Mouse (Mus musculus) cerebellum, postnatal 4 days (tissue): ENCODE measurements around the gene Col26a1.
A peak's percentile ranks its signal among the peaks of the same experiment; 100 is the strongest.

Source experiments
- DNase-seq, 2 experiments: peaks; one replicate each; pipeline ENCODE4 v3.0.0; 2022; ENCODE audit warnings: low spot score in 2 of 2, mixed read lengths in 1 of 2

The Col26a1 gene

GRCm38 (mm10) chr5:136881380-136882009 lies 1.5 kb downstream of the Col26a1 start:
- DNase-seq, result peak; percentile 77 to 88

GRCm38 (mm10) chr5:136880101-136880500 lies 2.9 kb downstream of the Col26a1 start:
- DNase-seq, result no peak

DNA sequence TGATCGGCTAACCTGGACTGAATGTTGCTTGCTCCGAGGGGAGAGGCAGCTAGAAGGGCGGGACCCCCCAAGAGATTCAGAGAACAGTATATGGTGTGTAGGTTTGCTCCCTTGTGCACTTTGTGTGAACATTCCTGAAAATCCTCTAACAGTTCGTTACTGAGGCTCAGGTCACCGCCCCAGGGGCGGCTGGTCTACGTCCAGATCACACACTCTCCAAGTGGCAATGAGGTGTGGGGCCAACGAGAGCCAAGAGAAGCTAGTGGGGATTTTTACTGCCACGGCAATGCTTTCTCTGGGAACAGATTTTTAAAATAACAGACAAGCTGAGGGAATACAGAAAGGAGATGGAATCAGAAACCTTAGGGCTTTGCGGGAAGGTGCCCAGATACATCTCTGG lies 8.7 kb downstream of the Col26a1 start:
- no peak for DNase-seq

- DNase-seq, result no peak
Observed at GRCm38 (mm10) chr5:136872417-136872816, 10.6 kb downstream of the Col26a1 start.

- DNase-seq, result no peak
Observed at GRCm38 (mm10) chr5:136869451-136870114, 13.4 kb downstream of the Col26a1 start.

DNA sequence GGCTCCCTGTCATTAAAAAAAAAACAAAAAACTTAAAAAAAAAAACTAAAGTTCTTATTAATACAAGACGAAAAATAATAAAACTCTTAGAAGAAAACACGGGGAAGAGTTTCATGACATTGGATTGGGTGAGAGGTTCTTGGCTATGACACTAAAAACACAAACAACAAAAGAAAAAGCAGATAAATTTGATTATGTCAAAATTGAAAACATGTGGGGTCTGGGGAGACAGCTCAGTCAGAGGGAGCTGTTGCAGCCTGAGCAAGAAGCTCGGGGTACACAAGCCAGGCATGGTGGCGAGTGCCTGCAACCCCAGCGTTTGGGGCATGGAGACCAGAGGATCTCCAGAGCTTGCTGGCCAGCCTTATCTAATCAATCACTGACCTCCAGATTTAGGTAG lies 15.3 kb downstream of the Col26a1 start:
- DNase-seq, result no peak

DNA sequence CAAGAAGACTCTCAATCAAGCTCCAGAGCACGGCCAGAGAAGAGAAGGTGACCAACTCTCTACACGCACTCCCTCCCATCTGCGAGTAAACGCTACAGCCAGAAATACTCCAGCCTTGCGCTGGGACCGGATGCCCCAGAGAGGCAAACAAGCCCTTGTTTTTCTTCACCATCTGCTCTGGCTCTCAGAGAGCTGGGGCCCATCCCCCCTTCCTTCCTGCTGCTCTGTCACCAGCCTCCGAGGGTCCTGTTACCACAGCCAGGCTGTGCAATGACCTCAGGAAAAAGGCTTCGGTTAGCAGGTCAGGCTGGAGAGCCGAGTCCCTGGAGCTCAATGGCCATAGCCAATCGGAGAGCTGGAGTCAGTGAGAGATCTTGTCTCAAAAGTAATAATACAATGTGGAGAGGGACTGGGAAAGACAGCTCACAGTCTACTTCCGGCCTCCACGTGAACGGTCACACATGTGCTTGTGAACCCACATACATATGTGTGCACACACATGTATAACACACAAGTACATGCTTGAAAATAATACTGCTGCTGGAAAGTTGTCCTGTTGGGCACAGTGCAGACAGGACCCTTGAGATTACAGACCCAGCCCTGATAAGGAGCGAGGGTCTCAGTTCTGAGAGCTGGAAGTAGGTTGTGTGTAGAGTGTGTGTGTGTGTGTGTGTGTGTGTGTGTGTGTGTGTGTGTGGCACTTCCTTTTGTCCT lies 18.9 kb downstream of the Col26a1 start:
- peak in 1 of 2 experiments; percentile 58 for DNase-seq

DNA sequence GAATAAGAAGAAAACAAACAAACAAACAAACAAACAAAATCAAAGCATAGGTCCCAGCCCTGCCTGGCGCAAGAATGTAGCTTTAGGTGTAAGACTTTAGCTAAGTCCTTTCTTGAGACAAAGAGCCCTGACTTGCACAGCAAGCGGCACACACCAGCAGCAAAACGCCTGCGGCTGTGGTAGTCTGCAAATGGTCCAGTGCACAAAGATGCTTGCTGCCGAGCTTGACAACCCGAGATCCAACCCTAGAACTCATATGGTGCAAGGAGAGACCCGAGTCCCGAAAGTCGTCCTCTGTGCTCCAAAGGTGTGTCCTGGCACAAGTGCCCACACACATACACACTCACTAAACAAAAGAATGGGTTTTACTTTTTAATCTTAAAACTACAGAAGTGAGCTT lies 19.7 kb downstream of the Col26a1 start:
- DNase-seq, result no peak

DNA sequence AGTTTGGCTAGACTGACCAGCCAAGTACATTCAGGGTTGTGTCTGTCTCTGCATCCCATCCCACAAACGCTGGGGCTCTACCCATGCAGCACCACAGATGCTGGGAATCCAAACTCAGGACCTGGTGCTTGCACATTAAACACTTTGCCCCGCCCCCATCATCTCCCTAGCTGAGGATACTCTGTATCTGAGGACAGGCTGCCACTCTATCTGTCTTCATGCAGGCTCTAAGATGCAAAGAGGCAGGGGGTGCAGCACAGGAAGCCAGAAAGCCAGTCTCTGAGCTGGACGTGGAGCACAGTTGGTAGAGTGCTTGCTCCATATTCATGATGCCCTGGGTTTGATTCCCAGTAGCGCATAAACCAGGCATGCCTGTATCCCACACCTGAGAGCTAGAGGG lies 20.2 kb downstream of the Col26a1 start:
- DNase-seq, result no peak

DNA sequence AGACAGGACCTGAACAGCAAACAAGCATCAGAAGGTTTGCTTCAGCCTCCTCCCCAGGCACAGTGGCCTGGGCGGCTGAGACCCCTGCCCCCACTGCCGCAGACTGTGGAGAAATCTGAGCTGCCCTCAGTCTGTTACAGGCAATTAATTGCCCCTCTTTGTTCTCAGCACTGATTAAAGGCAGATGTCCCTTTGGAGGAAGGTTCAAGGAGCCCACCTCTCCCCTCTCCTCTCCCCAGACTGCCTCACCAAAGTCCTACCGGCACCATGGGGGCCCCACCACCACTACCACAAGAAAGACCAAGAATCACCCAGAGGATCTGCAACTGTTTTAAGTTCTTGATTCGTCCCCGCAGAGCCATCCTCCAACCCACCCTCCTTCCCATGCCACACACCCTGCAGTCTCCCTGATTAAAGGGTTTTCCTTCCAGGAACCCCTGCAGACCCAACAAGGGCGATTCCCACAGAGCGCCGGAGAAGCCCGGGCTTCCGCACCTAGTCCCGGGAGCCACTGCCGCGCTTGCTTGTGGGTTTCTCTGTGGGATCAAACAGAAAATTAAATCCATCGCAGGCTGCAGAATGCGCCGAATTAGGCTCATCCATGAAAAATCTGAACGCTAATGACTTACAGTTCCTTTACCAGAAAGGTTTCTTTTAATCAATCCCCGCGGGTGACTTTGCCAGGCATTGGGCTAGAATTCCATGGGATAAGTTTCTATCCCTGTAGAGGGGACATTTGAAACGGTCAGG lies 21.6 kb downstream of the Col26a1 start:
- DNase-seq, result no peak

DNA sequence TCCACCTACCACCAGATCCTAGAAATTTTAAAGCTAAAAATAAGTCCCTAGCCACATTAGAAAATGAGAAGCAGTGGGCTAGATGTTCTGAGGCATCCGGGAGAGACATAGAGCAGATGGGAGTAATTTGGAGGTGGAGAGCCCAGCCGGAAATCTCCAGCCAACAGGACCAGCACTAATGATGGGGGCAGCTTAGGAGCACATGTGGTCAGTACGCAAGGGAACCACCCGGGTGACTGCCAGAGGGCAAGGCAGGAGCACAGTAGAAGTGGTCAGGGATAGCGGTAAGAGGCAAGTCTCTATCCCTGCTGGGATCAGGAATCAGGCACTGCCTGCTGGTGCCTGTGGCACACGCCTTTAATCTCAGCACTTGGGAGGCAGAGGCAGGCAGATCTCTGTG lies 32.3 kb downstream of the Col26a1 start:
- no peak for DNase-seq

DNA sequence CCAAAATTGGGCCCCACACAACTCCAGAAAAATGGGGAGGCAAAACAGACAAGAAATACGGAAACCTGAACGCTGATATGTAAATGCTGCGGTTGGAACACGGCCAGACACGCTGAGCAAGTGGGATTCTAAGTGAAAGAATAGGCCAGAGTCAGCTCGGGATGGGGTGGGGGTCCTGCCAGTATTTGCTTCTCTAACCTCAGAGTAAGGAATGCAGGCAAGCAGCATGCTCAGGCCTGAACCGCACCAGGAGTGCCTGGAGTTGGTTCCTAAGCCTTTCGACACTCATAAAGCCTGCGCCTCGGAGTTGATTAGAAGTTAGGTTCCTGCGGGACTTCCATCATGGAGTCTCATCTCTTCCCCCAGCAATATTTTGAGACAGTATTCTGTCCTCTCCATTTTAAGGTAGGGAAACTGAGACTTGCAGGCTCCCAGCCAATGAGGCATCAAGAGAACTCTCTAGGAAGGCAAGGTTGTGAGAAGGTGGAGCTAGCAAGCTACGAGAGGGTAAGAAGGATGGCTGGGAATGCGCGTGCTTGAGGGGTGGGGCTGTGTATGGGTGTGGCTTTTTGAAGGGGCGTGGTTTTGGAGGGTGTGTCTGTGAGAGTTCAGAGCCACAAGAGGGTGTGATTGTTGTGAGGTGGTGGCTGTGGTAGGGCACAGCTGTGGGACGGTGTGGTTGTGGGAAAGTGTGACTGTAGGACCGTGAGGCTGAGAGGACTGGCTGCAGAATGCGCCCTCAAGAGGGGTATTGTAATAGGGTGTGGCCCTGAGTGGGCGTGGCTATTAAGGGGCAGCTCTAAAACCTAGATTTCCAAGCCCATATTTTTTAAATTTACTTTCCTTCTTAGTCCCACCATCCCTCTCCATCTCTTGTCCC lies 36.4 kb downstream of the Col26a1 start:
- DNase-seq, result no peak

- no peak for DNase-seq
Observed at GRCm38 (mm10) chr5:136843930-136844329, 39.1 kb downstream of the Col26a1 start.

GRCm38 (mm10) chr5:136840036-136840435 lies 43.0 kb downstream of the Col26a1 start:
- peak in 1 of 2 experiments; percentile 63 for DNase-seq

DNA sequence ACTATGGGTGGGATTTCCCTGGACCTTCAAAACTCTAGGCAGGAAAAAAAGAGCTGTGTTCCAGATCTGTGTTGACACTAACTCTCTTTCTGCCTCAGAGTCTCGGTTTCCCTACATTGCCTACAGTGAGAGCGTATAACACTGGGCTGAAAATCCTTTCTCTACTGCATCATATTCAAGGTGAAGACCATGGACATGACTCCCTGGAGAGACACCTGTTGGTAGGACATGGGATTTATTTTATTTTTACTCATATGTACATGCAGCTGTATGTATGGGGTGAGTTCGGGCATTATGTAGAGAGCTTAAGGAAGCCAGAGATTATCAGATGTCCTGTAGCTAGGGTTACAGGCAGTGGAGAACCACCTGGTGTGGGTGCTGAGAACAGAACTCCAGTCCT lies 50.0 kb downstream of the Col26a1 start:
- no peak for DNase-seq

- DNase-seq, result no peak
Observed at GRCm38 (mm10) chr5:136830156-136830555, 52.9 kb downstream of the Col26a1 start.

DNA sequence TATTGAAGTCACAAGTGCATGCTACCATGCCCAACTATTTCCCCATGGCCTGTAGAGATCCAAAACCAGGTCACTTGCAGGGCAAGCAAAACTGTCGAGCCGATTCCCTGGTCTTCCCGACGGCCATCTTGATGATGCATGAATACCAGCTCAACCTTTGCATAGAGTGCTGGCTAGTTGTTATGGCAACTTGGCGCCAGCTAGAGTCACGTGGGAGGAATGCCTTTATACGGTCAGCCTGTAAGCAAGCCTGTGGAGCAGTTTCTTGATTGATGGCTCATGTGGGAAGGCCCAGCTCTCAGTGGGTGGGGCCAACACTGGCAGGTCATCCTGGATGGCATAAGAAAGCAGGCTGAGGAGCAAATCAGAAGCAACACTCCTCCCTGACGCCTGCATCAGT lies 61.0 kb downstream of the Col26a1 start:
- no peak for DNase-seq

GRCm38 (mm10) chr5:136820911-136821310 lies 62.1 kb downstream of the Col26a1 start:
- no peak for DNase-seq

DNA sequence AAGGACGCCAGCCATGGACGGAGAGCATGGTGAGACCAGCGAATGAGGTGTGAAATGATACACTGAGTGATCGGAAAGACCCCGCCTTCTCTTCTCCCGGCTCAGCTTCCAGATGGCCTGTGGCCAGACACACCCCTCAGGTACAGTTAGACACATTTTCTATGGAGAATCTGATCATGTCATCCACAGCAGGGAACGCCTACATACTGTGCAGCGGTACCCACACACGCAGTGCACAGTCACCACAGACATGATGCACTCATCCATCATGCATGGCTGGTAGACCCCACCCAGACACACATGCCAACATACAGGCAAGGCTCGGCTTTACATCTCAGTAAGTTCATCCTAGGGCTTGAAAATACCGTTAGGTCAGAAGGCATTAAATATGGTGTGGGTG lies 63.3 kb downstream of the Col26a1 start:
- no peak for DNase-seq

GRCm38 (mm10) chr5:136810539-136811374 lies 72.3 kb downstream of the Col26a1 start:
- no peak for DNase-seq
